Mouse (Mus musculus) stomach, postnatal 0 days (tissue): Measurements from ENCODE around the gene Ntrk2.

Experiments used
- CTCF ChIP-seq: IDR thresholded peaks from 2 replicates; pipeline ENCODE4 v1.5.1; 2016; ENCODE audit warnings: antibody characterized with exemption, low read depth, mild to moderate bottlenecking, moderate library complexity
- EP300 ChIP-seq: optimal IDR thresholded peaks from 2 replicates; pipeline ENCODE3; 2016; ENCODE audit warnings: antibody characterized with exemption

DNA sequence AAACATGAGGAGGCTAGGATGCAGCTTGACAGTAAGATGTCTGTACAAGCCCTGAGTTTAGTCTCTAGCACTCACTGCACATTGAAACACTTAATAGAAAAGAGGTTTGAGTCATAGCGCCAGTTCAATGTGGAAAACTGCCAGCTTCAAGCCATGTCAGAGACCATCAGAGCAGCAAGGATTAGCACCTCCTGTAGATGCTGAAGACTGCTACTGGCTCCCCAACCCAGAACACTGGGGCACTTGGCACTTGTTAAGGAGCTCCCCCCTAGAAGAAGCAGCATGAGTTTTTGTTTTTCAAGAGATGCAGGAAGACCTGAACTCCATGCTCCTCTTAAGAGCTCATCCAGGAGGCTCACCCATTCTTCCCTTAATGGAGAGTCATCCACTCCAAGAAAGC, 251.5 kb downstream of the Ntrk2 start:
- TF ChIP-seq CTCF (no peak), EP300 (no peak)
